ENCODE assay signal across 8 mouse cellular contexts in the genomic region with DNA sequence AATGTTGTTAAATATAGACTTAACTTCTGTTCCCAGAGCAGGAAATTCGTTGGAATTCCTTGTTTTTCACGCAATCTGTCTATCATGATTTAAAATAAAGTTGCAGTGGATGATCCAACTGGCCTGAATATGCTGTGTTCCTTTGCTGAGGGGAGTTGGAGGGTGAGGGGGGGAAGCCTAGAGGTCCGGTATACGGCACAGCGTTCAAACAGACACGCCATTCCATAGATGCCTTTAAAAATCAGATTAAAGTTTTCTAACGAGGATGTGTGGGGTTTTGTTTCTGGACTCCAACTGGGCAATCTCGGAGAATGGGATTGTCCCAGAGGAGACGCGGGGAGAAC. TPM values are rescaled to one million over a fixed set of nuclear protein-coding genes. Genes with fewer than 3 reads are reported as not detected.
DNase-seq lines count a peak whose midpoint lies in the region; ATAC-seq and TF ChIP-seq lines count a peak whose summit lies in the region.

No protein-coding gene starts in this region.

- TF ChIP-seq POLR2A in CH12.LX (IDR thresholded peaks at IDR 0.05; ENCODE audit: low read depth, low read length) = no peak

- H3K4me1 ChIP-seq in heart, embryonic 12.5 days (replicated peaks) = peaks cover 42% of the 10 kb centered on the region
- H3K4me1 ChIP-seq in CH12.LX (ENCODE audit: control insufficient read depth in 1 of 2, insufficient read depth in 2 of 2) = peaks cover 0 to 11% of the 10 kb centered on the region in 2 experiments; a peak in 2 of 4 replicates
- peaks cover 60% of the 10 kb centered on the region for H3K4me1 ChIP-seq in forebrain, embryonic 16.5 days (replicated peaks; ENCODE audit: control insufficient read depth, insufficient read depth, low read length)
- peaks cover 55% of the 10 kb centered on the region for H3K4me1 ChIP-seq in midbrain, embryonic 11.5 days (ENCODE audit: control insufficient read depth, insufficient read depth, low read length)

- H3K27ac ChIP-seq in heart, embryonic 12.5 days (ENCODE audit: poor library complexity, severe bottlenecking) = peak overlapping the region; percentile 97
- H3K27ac ChIP-seq in CH12.LX (ENCODE audit: insufficient read depth, low read depth) = no peak overlapping the region
- no peak overlapping the region for H3K27ac ChIP-seq in forebrain, embryonic 16.5 days (ENCODE audit: low read length)
- no peak overlapping the region; the same call in 1 of the 2 replicates for H3K27ac ChIP-seq in midbrain, embryonic 11.5 days (ENCODE audit: low read depth, low read length)

- H3K36me3 ChIP-seq in heart, embryonic 12.5 days = peaks cover 22% of the 10 kb centered on the region
- H3K36me3 ChIP-seq in CH12.LX (replicated peaks in 1 of 2; ENCODE audit: control insufficient read depth in 1 of 2, insufficient read depth in 1 of 2, low read length in 1 of 2) = no peaks in the 10 kb centered on the region
- no peaks in the 10 kb centered on the region for H3K36me3 ChIP-seq in forebrain, embryonic 16.5 days (ENCODE audit: control insufficient read depth, insufficient read depth)
- no peaks in the 10 kb centered on the region for H3K36me3 ChIP-seq in midbrain, embryonic 11.5 days (ENCODE audit: control insufficient read depth, insufficient read depth, low read length)

- no peak for TF ChIP-seq CTCF in CH12.LX (conservative IDR thresholded peaks at IDR 0.05 in 1 of 2, IDR thresholded peaks at IDR 0.05 in 1 of 2; ENCODE audit: low read depth in 2 of 2, low read length in 2 of 2)

- H3K9me3 ChIP-seq in heart, embryonic 12.5 days (replicated peaks) = no peaks in the 10 kb centered on the region
- H3K9me3 ChIP-seq in CH12.LX (replicated peaks; ENCODE audit: low read length) = peaks cover 2% of the 10 kb centered on the region
- H3K9me3 ChIP-seq in forebrain, embryonic 16.5 days (ENCODE audit: control insufficient read depth, low read length) = no peaks in the 10 kb centered on the region
- no peaks in the 10 kb centered on the region for H3K9me3 ChIP-seq in midbrain, embryonic 11.5 days (ENCODE audit: control insufficient read depth, low read length)

- WGBS in heart, embryonic 12.5 days = 3% methylated on average over 10 of the region's 10 CpGs
- WGBS in forebrain, embryonic 16.5 days = 7% methylated on average over 10 of the region's 10 CpGs
- 1% methylated on average over 10 of the region's 10 CpGs for WGBS in midbrain, embryonic 11.5 days

- in situ Hi-C loops in CH12.LX (cut with MboI; ENCODE audit: low pct_ligation_motif_present, low pct_unique_long_range_greater_than_20kb, low sequenced_read_pairs) = no loop called here

- no peaks in the 10 kb centered on the region for H3K79me2 ChIP-seq in CH12.LX (replicated peaks; ENCODE audit: control insufficient read depth, extremely low read depth, insufficient read depth, poor library complexity, severe bottlenecking)

- intact Hi-C loops in left cerebral cortex, postnatal 25 days (cut with DNase I) = loop anchor here (2.0 kb wide), 2 partner anchors 107 to 181 kb away; partner anchors contain the start of gene Ddah1

- peak overlapping the region; percentile 89 for H3K4me2 ChIP-seq in heart, embryonic 12.5 days
- H3K4me2 ChIP-seq in CH12.LX (ENCODE audit: insufficient read depth, low read depth, poor library complexity, severe bottlenecking) = 0 out of 2 replicates have a peak overlapping the region, but pooled peaks have one; percentile 57
- peak overlapping the region; percentile 65 for H3K4me2 ChIP-seq in forebrain, embryonic 16.5 days (ENCODE audit: low read length)
- H3K4me2 ChIP-seq in midbrain, embryonic 11.5 days = peak overlapping the region; percentile 83

- TF ChIP-seq RAD21 in CH12.LX (IDR thresholded peaks at IDR 0.05; ENCODE audit: low read depth, low read length) = no peak

- H3K9ac ChIP-seq in heart, embryonic 12.5 days = peak overlapping the region; percentile 87
- H3K9ac ChIP-seq in CH12.LX (ENCODE audit: insufficient read depth, low read depth) = no peak overlapping the region
- H3K9ac ChIP-seq in forebrain, embryonic 16.5 days (replicated peaks; ENCODE audit: low read depth, low read length) = no peak overlapping the region
- peak overlapping the region; percentile 18; the same call in 1 of the 2 replicates for H3K9ac ChIP-seq in midbrain, embryonic 11.5 days (ENCODE audit: low read length)

- dilution Hi-C loops in CH12.LX (cut with MboI; ENCODE audit: extremely low pct_ligation_motif_present, extremely low pct_unique_long_range_greater_than_20kb, low sequenced_read_pairs) = no loop called here

- no peak for TF ChIP-seq EP300 in CH12.LX (IDR thresholded peaks at IDR 0.05; ENCODE audit: low read length)

- DNase-seq in heart, adult 8-10 months (ENCODE audit: low spot score) = no peak
- DNase-seq in CH12.LX (ENCODE audit: extremely low read depth) = no peak
- no peak for DNase-seq in midbrain, embryonic 11.5 days (ENCODE audit: low spot score, missing footprints)
- no peak for DNase-seq in left cerebral cortex, adult 18-20 months (ENCODE audit: low spot score in 2 of 2)
- DNase-seq in adrenal gland, adult (ENCODE audit: inconsistent age in 2 of 2, low spot score in 1 of 2) = no peak
- DNase-seq in left cerebral cortex, postnatal 25 days (ENCODE audit: low spot score in 2 of 2) = no peak

- no peak for ATAC-seq in heart, embryonic 12.5 days (ENCODE audit: insufficient number of reproducible peaks, low FRiP score)
- no peak for ATAC-seq in forebrain, embryonic 16.5 days
- no peak for ATAC-seq in midbrain, embryonic 11.5 days (ENCODE audit: low FRiP score)

- H3K27me3 ChIP-seq in heart, embryonic 12.5 days (replicated peaks) = no peaks in the 10 kb centered on the region
- no peaks in the 10 kb centered on the region for H3K27me3 ChIP-seq in CH12.LX (replicated peaks)
- peaks cover 14% of the 10 kb centered on the region; the same call in 1 of the 2 replicates for H3K27me3 ChIP-seq in forebrain, embryonic 16.5 days (replicated peaks; ENCODE audit: control insufficient read depth, insufficient read depth, low read length)
- H3K27me3 ChIP-seq in midbrain, embryonic 11.5 days (ENCODE audit: control insufficient read depth, insufficient read depth, low read length) = peaks cover 31% of the 10 kb centered on the region

- H3K4me3 ChIP-seq in heart, embryonic 12.5 days = peak overlapping the region; percentile 67
- no peak overlapping the region for H3K4me3 ChIP-seq in CH12.LX (replicated peaks in 1 of 3; ENCODE audit: low read depth in 2 of 3, low read length in 2 of 3, poor library complexity in 1 of 3)
- H3K4me3 ChIP-seq in forebrain, embryonic 16.5 days (replicated peaks; ENCODE audit: low read length) = 0 out of 2 replicates have a peak overlapping the region, but pooled peaks have one; percentile 1
- peak overlapping the region; percentile 36; the same call in 1 of the 2 replicates for H3K4me3 ChIP-seq in midbrain, embryonic 11.5 days (ENCODE audit: low read depth, low read length)

TF ChIP-seq in CH12.LX, 34 proteins besides CTCF, POLR2A, EP300 and RAD21:
- TF ChIP-seq ELF1 (IDR thresholded peaks at IDR 0.05; ENCODE audit: low read depth, low read length) (no peak), MXI1 (IDR thresholded peaks at IDR 0.05; ENCODE audit: low read depth, low read length) (no peak), UBTF (IDR thresholded peaks at IDR 0.05; ENCODE audit: low read depth, low read length) (no peak), E2F4 (IDR thresholded peaks at IDR 0.05; ENCODE audit: insufficient replicate concordance, low read depth, low read length) (no peak), KAT2A (IDR thresholded peaks at IDR 0.05; ENCODE audit: insufficient replicate concordance, low read length) (no peak)

RNA-seq across cellular contexts. Expression of gene Ccn1, which starts 2.2 kb away (rescaled TPM):
- 93.5 and 100 TPM in 2 replicates for polyA plus RNA-seq in heart, embryonic 12.5 days (2016; fragmentation: Nextera tagmentation; extraction: Ambion mirVana)
- 10 to 100 TPM; 53.0 to 86.1 (median 71.0) TPM for total RNA-seq in heart, adult 8-10 months (2022)
- total RNA-seq in CH12.LX (2012; rRNA removed) (not detected in 2 replicates), CH12.LX (2014; rRNA removed) (not detected in 2 replicates)
- not detected in 2 replicates for polyA plus RNA-seq in CH12.LX (2012; ENCODE audit: insufficient read length, low read depth)
- 25.4 and 32.1 TPM in 2 replicates for polyA plus RNA-seq in forebrain, embryonic 16.5 days (2015; fragmentation: Nextera tagmentation; extraction: Ambion mirVana)
- 14.1 and 15.7 TPM in 2 replicates for polyA plus RNA-seq in midbrain, embryonic 11.5 days (2014; fragmentation: Nextera tagmentation; extraction: Ambion mirVana)
- total RNA-seq in left cerebral cortex, adult 18-20 months (2021) = 1 to 10 TPM; 5.3 to 8.6 TPM
- 10 to 100 TPM in 1 of 2 experiments, 1 to 10 TPM in 1; 5.0 to 10.5 TPM for total RNA-seq in left cerebral cortex, postnatal 25 days (2021)

Comparison
In these comparisons a context has a peak if more than half of its experiments do, and no peak if none do; other contexts are left out.
1. H3K4me3 ChIP-seq: peak in heart, embryonic 12.5 days (single experiment), forebrain, embryonic 16.5 days (single experiment) and midbrain, embryonic 11.5 days (single experiment); none in CH12.LX (0 of 3).
2. H3K9ac ChIP-seq: peak in heart, embryonic 12.5 days (single experiment) and midbrain, embryonic 11.5 days (single experiment); none in CH12.LX (single experiment) and forebrain, embryonic 16.5 days (single experiment).
3. RNA of gene Ccn1, which starts 2.2 kb away (total RNA-seq): 53.0 to 86.1 TPM in heart, adult 8-10 months, 5.0 to 10.5 TPM in left cerebral cortex, postnatal 25 days and 5.3 to 8.6 TPM in left cerebral cortex, adult 18-20 months; not detected in CH12.LX; every median in the first group is over 4 times any median in the second.
4. Peak in every context shown above with its lines, with median percentiles within 50 percentile points of each other: H3K4me2 ChIP-seq.